Mouse (Mus musculus) kidney, adult 10 weeks (tissue): ENCODE measurements around the gene Pfkfb4. TPM values are rescaled to one million over a fixed set of nuclear protein-coding genes. Genes with fewer than 3 reads are reported as not detected.

ENCODE experiments used
- polyA plus RNA-seq: library from polyadenylated mRNA; stranded (reverse); fragments of 350-450 nt; fragmentation: Illumina TruSeq; extraction: RNeasy Lipid Tissue Mini Kit (QIAGEN cat#74804); gene quantifications from one replicate; pipeline ENCODE4 v1.2.3, GENCODE M21; 2014; ENCODE audit warnings: low read depth, low replicate concordance

Pfkfb4 gene
- polyA plus RNA-seq = 0.12 TPM

GRCm38 (mm10) chr9:108991428-108992084, at the start of gene Pfkfb4:
Gene Pfkfb4 (plus strand): TSS chr9:108991778.

GRCm38 (mm10) chr9:108953081-108953636, 38.4 kb upstream of the Pfkfb4 start, which contains the start of gene Col7a1:
Gene Col7a1 (plus strand): TSS chr9:108953586.

DNA sequence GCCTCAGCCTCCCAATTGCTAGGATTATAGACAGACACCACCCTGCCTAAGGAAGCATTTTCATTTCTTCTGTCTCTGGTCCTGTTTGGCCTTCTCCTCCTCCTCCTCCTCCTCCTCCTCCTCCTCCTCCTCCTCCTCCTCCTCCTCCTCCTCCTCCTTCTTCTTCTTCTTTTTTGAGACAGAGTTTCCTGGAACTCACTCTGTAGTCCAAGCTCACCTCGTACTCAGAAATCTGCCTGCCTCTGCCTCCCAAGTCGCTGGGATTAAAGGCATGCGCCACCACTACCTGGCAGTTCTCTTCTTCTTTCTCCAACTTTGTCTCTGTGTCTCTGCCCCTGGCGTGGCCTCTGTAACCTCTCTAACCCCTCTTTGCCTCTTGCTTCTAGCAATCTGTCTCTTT, 5.9 kb upstream of the Pfkfb4 start, which contains the start of gene Ucn2:
TSS of gene Ucn2 (plus strand) at position 301 of the 400 bp plus-strand sequence.

DNA sequence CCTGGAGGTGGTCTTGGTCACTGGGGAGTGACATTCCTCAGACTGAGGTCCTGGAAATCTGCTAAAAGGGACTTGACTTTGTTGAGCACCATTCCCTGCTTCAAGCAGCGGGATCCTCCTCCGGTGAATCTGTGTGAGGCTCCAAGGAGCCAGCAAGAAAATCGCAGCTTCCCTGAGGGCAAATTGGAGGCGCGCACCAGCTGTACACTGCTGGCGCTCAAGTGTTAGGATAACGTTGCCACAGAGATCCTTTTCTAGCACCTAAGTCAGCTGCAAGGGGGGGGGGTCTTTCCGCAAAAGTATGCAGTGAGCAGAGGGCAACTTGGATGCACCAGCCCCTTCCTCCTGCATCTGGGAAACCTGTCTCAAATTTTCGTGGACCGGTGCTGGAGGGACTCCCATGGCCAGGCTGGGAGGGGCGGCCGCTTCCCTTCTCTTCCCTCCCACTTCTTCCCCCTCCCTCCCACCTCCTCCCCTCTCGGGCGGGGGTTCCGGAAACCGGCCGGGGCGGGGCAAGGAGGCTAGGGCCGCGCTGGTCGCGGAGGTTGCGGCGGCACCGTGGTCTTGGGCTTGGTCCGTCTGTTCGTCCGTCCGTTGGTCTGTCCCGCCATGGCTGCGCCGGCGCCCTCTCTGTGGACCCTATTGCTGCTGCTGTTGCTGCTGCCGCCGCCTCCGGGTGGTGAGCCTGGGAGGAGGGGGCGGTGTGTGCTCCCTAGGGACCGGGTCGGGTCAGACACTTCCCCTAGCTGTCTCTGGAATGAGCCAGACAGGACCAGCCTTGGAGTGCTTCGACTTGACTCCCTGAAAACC, 46.7 kb downstream of the Pfkfb4 start, which contains the start of gene Shisa5:
TSS of gene Shisa5 (plus strand) at position 480 of the 810 bp plus-strand sequence.

GRCm38 (mm10) chr9:109059136-109059903, 67.7 kb downstream of the Pfkfb4 start, which contains the start of gene Trex1:
Gene Trex1 (minus strand): TSS chr9:109059734.

DNA sequence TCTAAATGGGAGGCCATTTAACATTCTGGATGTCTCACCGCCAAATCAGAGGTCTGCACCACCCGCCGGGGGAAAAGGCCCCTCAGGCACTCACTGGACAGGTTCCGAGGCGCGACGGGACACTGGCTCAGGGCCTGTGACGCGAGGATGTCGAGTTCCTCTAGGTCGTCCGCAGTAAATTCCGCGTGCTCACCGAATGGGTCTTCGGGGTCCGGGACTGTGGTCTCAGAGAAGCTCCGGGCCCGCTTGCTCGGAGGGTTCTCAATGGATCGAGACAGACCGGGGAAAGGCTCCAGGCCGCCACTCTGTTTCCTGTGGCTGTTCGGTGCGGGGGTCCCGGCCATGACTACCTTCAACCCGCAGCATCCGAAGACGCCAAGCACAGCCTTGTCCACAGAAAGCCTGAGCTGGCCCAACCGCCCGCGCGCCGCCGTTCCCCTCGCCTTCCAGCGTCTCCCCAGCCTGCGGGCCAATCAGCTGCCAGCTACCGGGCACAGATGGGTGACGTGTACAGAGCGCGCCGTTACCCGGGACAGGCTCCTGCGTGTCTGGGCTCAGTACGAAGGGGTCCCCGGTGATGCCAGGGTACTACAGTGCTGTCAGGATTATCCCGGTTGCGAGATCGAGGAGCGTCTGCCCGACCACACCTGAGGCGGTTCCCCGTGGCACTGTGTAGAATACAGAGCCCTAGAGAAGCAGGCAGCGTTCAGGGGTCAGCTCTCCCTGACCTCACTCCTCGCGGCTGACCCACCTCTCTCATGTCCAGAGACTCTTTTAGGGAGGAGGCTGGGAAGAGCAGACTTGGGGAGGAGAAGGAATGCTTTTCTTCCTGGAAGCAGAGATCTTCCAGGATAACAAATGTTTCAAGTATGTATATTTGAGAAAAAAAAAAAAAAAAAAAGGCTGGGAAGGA, 82.3 kb downstream of the Pfkfb4 start, which contains the start of gene Atrip:
TSS of gene Atrip (minus strand) at position 464 of the 913 bp plus-strand sequence.

Other genes with a start within 250 kb of the Pfkfb4 start
- 123 TPM for gene Ip6k2, start 208.0 kb upstream of the Pfkfb4 start, polyA plus RNA-seq
- 0.16 TPM for gene Nckipsd, start 183.4 kb upstream of the Pfkfb4 start, polyA plus RNA-seq
- not detected for gene Celsr3, start 165.5 kb upstream of the Pfkfb4 start, polyA plus RNA-seq
- gene Slc26a6, start 138.5 kb upstream of the Pfkfb4 start, polyA plus RNA-seq = 0.40 TPM
- gene Tmem89, start 77.2 kb upstream of the Pfkfb4 start, polyA plus RNA-seq = not detected
- gene Uqcrc1, start 55.1 kb upstream of the Pfkfb4 start, polyA plus RNA-seq = 108 TPM
- not detected for gene Col7a1, start 38.2 kb upstream of the Pfkfb4 start, polyA plus RNA-seq
- gene Ucn2, start 5.8 kb upstream of the Pfkfb4 start, polyA plus RNA-seq = not detected
- gene Shisa5, start 46.8 kb downstream of the Pfkfb4 start, polyA plus RNA-seq = 22.6 TPM
- not detected for gene Trex1, start 68.0 kb downstream of the Pfkfb4 start, polyA plus RNA-seq
- 5.9 TPM for gene Atrip, start 82.3 kb downstream of the Pfkfb4 start, polyA plus RNA-seq
- gene Ccdc51, start 90.7 kb downstream of the Pfkfb4 start, polyA plus RNA-seq = 2.2 TPM
- gene Tma7, start 90.8 kb downstream of the Pfkfb4 start, polyA plus RNA-seq = 539 TPM
- 1.0 TPM for gene Plxnb1, start 103.6 kb downstream of the Pfkfb4 start, polyA plus RNA-seq
- gene Fbxw21, start 170.3 kb downstream of the Pfkfb4 start, polyA plus RNA-seq = not detected
- not detected for gene Fbxw13, start 204.2 kb downstream of the Pfkfb4 start, polyA plus RNA-seq
- gene Fbxw20, start 243.0 kb downstream of the Pfkfb4 start, polyA plus RNA-seq = not detected